Mouse (Mus musculus) right cerebral cortex, postnatal 25 days (tissue): ENCODE results near the gene Fam184a.

Experiments
- DNase-seq: peaks from one replicate; pipeline ENCODE4 v3.0.0; 2022

Fam184a gene

DNA sequence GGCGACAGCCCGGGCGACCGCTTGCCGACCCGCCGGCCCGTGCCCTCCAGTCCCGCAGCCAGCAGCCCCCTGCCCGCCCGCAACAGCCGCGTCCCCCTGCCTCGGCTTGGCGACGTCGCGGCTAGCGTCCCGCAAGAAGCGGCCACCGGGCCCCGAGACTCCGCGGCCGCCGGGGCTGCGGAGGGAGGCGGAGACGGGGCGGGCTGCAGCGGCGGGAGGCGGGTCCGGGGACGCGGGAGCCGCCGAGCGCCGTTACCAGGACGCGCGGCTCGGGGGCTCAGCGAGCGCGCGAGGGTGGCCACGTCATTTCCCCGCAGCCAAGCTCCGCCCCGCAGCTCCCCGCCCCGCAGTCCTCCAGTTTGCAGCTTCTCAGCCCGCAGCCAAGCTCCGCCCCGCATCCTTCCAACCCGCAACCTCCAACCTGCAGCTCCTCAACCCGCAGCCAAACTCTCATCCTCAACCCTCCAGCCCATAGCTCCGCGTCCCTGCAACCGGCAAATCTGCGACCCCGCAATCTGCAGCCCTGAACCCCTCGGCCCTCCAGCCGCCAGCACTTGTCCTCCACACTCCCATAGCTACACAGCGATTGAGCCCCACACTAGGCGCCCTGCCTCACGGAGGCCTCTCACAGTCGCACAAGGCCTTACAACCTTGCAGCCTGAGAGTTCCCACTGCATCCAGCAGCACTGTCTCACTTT lies at the start of gene Fam184a:
Fam184a (minus strand) TSS at position 169 of the 698 bp plus-strand sequence.
- DNase-seq = peak; percentile 91

DNA sequence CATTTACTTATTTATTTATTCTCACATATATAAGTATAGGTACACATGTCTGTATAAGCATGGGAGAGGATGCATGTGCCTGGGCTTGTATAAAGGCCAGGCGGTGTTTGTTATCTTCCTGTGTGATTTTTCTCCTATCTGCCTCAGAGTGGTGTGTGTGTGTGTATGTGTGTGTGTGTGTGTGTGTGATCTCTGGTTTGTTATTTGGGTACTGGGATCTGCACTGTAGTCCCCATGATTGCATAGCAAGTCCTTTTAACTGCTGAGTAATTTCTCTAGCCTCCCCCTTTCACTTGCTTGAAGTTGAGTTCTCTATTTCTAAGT lies 45.3 kb upstream of the Fam184a start:
- DNase-seq = no peak

DNA sequence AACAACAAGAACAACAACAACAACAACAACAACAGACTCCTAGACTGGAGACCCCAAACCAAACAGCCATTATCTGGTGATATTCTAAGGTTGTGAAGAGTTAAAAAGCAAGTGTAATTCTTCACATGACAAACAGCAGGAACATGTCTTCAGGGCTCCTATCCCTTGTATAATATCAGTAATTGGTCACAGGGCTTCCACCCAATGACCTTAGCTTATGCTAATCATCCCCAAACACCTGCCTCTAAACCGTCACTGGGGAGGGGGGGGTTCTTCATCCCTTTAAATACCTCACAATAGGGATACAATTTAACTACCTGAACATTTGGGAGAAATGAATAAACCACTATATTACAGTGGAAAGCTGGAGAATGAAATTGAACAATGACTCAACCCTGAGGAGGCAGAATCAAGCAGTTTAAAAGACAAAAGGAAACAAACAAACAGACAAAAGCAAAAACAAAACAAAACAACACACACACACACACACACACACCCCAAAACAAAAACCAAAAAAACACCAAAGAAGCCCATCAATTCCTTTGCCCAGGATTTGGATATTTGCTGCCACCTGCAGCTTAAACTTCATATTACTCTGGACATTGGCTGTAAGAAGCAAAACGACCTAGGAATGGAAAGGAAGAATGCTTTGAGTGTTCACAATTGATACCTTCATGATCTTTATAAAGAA lies 44.8 kb upstream of the Fam184a start:
- DNase-seq = peak; percentile 18

DNA sequence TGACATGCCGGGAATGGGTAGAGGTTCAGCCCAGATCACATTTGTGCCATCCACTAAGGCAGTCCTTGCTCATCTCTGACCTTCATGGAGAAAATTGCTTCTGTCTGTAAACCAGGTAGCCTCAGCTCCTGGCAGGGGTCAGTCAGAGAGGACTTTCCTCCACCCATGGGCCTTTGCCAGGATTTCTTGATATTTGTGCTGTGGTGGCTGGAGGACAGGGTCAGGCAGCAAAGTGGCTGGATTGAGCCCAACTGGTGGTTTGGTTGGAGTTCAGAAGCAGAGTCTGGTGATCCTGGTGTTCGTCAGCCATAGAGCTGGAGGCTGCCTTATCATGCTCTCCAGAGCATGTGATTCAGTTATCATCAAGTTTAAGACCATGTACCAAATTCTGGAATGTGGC lies 40.4 kb upstream of the Fam184a start:
- no peak for DNase-seq

DNA sequence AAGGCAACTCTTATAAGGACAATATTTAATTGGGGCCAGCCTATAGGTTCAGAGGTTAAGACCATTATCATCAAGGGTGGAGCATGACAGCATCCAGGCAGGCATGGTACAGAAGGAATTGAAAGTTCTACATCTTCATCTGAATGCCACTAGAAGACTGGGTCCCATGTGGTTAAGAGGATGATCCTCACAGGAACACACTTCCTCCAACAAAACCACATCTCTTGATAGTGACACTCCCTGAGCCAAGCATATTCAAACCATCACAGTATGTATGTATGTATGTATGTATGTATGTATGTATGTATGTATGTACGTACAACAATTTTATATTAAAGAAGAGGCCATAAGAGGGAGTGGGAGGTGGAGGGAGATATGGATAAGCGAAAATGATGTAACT lies 25.7 kb upstream of the Fam184a start:
- no peak for DNase-seq

DNA sequence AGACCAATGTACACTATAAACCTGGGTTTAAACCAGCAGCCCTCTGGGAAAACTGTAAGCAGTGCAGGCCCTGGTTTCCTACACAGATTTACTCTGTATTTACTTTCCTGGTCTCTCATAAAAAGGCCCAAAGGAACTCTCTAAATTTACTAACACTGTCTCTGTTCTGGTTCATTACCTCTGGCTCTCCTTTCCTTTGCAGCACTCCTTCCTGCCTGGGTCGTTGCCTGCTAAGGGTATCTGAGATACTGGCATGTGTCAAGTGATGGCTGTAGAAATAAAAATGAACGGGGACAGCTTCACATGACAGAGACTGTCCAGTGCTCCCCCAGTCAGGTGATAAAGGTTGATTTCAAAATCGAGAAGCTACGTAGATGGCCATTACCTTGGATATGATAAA lies 21.8 kb upstream of the Fam184a start:
- DNase-seq = no peak

DNA sequence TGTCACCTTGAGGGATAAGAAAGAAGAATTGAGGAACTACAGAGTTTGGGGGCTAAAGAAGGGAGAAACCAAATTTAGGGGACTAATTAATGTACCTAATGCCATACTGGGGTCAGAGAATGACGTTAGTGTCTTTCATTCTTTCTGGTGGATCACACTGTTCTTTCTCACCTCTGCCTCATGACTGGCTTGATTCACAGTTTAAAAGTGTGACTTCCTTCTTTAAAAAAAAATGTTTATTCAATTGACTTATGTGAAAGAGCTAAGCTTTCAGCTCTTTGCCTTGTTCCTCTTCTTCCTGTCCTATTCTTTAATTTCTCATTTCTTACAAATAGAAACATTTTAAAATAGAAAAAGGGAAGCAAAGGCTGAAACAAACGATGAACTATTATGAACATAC lies 20.6 kb upstream of the Fam184a start:
- no peak for DNase-seq

DNA sequence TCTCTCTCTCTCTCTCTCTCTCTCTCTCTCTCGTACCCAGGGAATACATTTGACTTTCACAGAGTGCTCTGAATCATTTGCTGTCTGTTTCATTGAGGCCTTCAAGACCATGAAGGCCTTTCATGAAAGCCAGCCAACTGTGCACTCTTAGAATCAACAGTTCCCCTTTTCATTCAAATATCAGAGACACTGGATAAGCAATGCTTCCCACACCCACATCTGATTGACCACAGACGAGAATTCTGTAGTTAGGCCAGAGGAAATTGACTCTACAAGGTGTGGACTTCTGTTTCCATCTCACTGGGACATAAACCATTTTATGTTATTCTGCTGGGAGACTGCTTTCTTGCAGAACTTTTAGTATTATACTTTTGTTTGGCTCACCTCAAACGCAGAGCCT lies 17.8 kb upstream of the Fam184a start:
- DNase-seq = no peak

DNA sequence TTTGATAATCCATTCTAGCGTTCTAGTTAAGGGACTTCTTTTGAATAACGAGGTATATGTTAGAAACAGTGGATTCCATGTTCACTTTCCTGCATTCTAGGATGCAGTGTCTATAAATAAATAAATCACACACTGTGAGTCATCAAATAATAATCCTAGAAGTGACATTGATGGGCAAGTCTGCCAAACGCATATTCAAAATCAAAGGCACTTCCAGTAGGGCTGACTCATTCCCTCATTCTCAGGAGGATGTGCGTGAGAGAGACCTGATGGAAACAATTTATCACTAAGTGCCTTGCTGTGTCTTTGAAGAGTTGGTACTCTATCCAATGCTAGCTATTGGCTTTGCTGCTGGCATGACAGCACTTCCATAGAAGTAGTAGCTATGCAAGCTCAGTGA lies 14.5 kb upstream of the Fam184a start:
- no peak for DNase-seq

DNA sequence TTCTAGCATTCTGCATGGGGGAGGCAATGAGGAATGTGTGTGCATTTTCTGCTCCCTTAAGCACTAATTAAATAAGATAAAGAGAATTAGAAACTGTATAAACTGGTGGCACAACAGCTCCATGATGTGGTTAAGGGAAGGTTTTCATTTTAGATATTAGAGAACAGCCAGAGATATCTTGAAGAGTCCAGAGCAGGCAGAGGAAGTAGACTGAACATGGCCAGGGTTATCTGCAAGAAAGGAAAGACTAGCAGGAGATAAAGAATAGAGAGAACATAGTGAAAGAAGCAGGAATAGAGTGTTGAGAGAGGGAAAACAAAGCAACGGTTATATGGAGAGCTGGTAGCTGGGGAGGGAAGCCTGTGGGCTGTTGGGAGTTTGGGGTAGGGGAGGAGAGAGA lies 1.8 kb upstream of the Fam184a start:
- no peak for DNase-seq

DNA sequence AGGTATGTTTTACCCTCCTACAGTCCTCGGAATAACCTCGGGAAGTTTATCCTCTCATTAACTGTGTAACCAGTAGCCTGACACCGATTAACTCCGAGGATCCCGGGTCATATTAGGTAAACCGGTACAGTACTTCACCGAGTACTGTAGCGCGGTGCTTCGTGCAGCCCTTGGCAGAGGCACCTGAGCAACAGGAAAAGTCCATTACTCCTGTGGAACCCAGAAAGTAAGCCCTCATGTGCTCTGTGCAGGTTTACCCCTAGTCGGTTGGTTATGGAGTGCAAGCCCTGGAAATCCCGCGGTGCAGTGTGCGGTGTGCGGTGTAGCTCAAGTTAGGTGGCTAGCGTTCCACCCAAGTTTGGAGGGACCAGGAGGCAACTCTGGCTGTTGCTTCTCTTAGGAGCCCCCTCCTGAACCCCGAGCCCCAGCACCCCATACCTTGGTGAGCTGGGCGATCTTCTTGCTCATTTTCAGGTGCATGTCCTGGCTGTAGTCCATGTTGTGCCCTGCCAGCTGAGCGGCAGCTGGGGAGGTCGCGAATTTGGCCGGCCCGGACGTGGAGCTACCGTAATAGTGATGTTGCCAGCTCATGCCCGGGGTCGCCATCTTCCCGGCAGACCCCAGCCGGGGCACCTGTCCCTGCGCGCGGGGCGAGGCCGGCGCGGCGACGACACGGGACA lies 508 bp downstream of the Fam184a start:
- DNase-seq = peak; percentile 23

DNA sequence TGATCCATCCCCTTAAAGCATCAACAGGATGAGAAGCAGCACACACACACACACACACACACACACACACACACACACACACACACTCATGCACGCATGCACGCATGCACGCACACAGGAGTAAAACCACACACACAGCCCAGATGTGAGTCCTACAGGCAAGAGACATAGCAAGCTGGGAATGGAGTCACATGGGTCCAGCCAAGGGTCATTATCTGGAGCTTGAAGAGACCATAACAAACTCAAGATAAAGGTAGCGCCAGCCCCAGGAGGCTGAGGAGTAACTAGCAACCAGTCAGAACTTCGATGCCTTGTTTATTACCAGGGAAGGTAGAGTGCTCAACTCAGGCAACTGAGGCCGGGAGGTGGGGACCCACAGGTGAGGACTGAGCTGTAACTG lies 4.9 kb downstream of the Fam184a start:
- DNase-seq = no peak

DNA sequence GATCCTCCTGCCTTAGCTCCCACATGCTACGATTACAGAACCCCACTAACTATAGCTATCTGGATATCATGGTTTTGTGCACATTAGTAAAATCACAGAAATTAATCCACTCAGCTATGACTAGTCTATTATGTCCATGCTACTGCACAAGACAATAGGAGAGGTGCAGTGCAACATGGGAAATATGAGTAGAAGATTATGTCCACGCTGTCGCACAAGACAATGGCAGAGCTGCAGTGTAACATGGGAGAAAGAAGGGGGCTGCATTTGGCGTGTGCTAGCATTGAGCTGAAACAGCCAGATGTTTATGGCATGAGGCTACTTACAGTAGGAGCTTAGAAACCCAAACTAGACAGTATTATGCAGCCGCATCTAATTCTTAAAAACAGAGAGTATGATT lies 8.0 kb downstream of the Fam184a start:
- DNase-seq = no peak

DNA sequence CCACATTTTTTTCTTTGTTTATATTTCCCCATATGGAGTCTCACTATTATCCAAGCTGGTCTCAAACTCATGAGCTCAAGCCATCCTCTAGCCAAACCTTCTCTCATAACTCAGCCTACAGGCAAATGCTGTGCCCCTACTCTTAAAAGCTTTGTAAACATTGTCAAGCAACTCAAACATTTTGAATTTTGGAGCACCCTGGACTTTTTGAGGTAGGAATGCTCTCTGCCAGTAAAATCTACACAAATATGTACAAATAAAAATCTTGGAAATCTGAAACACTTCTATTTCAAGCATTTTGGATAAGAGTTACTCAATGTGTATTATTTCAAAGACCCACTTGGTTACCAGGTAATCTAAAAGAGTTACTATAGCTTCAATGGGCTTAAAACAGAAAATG lies 10.9 kb downstream of the Fam184a start:
- no peak for DNase-seq

DNA sequence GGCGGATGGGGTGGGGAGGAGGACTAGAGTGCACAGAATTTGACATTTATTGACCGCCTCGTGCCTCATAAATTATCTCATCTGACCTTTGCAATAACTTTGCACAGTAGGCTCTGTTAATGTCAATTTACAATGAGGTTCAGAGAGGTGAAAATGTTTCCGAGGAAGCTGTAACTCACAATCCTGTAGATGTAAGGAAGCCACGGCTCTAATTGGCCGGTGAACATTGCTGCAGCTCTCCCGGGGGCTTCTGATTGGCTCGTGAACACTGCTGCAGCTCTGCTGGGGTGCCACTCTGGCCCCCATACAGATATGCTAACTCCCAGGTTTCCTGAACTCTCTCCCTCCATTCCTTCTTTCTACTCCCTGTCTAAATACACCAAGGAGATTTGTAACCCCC lies 12.1 kb downstream of the Fam184a start:
- DNase-seq = no peak

DNA sequence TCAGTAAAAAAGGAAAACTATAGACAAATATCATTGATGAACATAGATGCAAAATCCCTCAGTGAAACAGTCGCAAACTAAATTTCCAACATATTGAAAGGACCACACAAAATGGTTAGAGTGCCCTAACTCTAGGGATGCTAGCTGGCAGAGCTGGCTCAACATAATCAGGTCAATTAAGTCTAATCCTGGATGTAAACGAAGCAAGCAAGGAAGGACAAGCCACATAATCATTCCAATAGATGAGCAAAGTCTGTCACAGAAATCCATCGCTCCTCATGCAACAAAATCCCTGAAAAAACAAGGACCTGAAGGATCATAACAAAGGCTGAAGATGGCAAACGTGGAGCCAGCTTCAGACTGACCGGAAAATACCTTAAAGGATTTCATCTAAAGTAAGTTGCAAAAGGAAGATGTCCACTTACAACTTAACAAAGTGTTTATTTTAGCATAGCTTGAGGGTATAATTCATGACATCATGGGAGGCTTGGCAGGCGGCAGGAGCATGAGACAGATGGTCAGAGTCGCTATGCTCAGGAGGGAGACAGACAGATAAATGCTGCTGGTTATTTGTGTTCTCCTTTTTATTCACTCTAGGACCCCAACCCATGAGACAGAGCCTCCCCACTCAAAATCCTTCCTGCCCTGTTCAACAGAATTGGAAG lies 15.6 kb downstream of the Fam184a start:
- no peak for DNase-seq

DNA sequence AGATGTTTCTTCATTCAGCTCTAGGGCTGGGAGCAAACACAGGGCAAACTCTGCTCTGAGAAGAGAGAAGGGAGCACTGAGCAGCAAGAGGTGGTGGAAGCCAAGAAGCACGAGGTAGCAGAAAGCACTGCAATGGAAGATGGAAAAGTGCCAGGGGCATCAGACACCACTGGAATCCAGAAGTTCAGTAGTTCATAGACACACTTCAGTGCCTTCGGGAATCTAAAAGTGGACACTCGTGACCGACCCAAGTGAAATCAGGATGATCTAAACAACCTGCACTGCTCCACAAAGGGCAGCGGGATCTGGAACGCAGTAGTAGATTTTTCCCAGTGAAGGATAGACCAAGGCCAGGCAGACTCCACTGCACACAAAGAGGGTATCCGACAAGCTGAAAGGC lies 18.6 kb downstream of the Fam184a start:
- no peak for DNase-seq

DNA sequence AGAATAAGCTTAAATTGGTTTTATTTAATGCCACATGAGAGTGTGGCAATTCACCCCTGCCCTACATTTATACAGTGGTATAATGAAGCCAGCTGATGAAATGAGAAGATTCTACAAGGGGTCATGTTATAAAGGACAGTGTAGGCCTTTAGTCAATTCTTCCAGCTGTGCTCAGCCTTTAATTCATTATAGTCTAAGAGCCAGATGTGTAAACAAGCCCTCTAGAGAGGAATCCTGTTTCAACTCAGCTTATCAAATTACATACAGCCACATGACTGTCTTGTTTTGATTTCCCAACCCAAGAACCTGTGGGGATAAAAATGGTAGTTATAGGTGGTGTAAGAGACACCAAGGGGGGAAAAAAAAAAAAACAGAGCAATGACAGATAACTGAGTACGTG lies 22.0 kb downstream of the Fam184a start:
- DNase-seq = no peak

DNA sequence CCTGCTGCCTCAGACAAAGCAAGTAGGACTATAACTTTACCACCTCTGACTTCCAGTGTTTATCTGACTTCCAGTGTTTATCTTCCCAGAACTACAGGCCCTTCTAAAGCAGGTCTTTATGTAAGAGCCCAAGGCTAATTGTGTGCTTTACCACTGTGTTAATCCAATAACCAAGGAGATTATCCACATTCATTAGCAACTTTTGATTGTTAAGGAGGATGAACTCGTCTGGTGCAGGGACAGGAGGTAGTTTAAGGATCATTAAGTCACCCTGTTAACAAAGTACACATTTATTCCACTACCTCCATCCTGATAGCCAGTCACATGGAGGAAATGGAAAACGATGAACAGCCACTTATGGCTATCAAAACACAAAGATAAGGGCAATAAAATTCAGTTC lies 25.6 kb downstream of the Fam184a start:
- no peak for DNase-seq

DNA sequence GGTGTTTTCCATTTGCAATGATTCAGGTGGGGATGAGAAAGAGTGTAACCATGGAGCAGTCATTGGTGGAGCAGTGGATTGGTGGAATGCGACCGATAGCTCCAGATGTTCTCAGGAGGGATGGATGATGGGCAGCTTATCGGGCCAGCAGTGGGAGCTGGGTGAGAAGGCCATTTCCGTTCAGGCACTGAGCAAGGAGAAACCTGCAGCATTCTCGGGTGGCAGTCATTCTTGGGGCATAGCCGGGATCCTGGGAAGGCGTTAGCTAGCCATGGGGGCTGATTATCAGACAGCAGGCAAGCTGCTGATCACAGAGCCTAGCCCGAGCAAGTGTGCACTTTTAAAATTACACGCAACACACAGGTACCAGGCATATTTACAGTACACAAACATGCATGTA lies 46.4 kb downstream of the Fam184a start:
- DNase-seq = no peak

DNA sequence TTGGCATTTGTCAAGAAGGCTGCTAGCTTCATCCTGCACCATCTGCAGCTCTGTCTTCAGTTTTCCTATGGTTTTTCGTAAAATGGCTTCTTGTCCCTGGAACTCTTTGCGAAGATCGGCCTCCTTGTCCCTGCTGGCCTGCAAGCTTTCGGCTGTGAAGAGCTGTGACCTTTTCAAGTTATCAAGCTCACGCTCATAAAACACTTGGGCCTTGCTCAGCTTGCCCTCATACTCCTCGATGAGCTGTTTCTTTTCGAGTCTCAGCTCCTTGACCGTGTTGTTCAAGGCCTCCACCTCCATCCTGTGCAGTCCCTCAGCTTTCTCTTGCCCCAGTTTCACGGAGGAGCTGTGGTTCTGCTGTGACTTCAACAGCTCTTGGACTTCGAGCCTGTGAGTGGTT lies 52.4 kb downstream of the Fam184a start:
- DNase-seq = no peak

DNA sequence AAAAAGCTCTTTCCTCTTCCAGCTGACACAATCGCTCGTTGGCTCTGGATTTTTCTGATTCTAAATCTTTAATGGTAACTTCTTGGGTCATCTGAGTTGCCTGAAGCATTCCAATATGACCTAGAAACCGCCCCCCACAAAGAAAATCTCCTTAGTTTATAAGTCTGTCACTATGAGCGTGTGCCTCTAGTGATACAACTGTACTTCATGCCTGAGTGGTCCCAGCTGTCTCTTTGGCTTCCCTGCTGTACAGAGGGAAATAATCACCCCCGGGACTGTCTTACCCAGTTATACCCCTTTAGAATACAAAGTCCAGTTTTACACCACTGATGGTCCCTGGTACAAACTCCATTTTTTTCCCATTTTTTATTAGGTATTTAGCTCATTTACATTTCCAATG lies 56.2 kb downstream of the Fam184a start:
- no peak for DNase-seq

DNA sequence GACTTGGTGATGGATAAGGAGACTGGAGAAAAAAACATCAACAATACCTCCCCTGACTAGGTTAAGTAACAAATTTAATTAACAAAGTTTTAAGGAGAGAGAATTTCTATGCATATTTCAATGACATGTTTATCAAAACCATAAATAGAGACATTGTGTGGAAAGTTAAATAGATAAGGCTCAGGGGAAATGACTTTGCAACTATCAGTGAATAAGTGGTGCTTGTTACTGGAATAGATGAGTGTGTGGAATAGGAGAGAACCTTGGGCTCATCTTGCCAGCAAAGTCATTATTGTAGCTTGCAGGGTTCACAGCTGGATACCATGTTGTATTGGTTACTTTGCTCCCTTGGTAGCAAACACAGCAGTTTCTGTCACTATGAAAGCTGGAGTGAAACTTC lies 59.7 kb downstream of the Fam184a start:
- no peak for DNase-seq
